Mouse (Mus musculus): ENCODE measurements around the gene Snx19.
A peak's percentile ranks its signal among the peaks of the same experiment; 100 is the strongest.

The Snx19 gene

GRCm38 (mm10) chr9:30426882-30427632 is at the start of gene Snx19:
TSS of gene Snx19 (plus strand) at chr9:30427108.
- DNase-seq (ENCODE audit: extremely low spot score, low read depth, low spot score) = peak; percentile 66

- DNase-seq (ENCODE audit: extremely low spot score, low read depth, low spot score) = no peak
Observed at GRCm38 (mm10) chr9:30400771-30401170, 26.1 kb upstream of the Snx19 start.

- no peak for DNase-seq (ENCODE audit: extremely low spot score, low read depth, low spot score)
Observed at GRCm38 (mm10) chr9:30422940-30423339, 4.0 kb upstream of the Snx19 start.

GRCm38 (mm10) chr9:30425178-30425577 is 1.7 kb upstream of the Snx19 start:
- DNase-seq (ENCODE audit: extremely low spot score, low read depth, low spot score) = no peak

- no peak for DNase-seq (ENCODE audit: extremely low spot score, low read depth, low spot score)
Observed at GRCm38 (mm10) chr9:30428231-30428630, 1.3 kb downstream of the Snx19 start.

DNA sequence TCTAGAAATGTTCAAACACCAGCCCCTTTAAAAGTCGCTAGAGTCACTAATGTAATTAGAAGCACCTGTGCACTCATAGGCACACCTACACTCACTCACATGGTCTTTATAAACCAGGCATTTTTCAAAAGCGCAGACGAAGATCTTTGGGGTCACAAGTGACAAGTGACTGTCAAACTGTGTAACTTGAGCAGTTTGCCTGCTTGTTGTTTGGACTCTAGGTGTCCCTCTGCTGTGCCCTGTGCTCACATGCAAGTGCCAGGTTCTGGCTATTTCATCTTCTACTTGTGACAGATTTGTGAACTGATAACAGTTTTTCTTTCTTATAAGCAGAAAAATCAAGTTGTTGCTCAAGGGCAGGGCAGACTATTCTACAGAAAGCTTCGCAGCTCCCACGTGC is 3.5 kb downstream of the Snx19 start:
- no peak for DNase-seq (ENCODE audit: extremely low spot score, low read depth, low spot score)

DNA sequence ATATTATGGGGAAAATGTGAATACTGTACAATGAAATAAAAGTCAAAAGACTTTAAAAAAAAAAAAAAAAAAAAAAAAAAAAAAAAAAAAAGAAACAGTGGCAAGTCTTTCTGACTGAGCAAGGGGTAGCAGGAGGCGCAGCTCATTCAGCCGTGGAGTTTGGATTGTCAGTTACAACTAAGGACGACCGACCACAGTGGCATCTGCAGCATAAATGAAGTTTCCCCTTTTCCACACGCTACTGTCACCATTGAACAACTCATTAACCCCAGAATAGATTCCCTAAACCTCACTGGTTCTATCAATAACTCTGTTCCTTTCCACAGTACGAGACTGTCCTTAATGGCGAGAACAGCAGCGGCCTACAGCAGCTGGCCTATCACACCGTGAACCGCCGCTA is 5.0 kb downstream of the Snx19 start:
- no peak for DNase-seq (ENCODE audit: extremely low spot score, low read depth, low spot score)

DNA sequence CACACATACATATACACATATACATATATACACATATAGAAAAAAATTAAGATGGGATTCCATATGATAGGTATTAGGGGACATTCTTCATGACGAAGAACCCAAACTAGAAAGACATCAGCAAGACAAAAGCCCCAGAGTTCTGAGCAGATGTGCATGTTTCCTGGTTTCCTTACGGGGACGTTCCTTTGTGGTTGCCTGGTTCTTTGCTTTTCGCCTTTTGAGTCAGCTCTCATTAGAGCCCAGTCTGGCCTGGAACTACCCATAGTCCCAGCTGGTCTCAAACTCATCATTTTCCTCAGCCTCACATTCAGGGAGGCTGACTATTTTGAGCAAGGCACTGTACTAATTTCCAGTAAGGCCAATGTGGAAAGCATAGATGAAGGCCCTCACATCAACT is 7.0 kb downstream of the Snx19 start:
- no peak for DNase-seq (ENCODE audit: extremely low spot score, low read depth, low spot score)

- no peak for DNase-seq (ENCODE audit: extremely low spot score, low read depth, low spot score)
Observed at GRCm38 (mm10) chr9:30435902-30436585, 9.1 kb downstream of the Snx19 start.

DNA sequence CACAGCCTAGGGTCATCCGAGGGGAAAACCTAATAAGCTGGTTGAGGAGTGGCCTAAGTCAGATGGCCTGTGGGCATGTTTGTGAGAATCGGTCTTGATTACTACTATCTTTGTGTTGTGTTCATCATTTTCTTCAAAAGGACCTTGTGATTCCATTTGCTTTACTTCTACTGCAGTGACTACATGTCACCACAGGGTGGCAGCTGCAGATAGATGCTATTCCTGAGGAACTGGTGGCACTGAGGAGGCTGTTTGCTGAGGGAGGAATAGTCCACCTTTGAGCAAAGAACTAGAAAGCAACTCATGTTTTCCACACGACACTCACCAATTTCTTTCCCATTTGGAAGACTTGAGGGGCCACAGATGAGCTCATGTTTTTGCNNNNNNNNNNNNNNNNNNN is 11.6 kb downstream of the Snx19 start:
- no peak for DNase-seq (ENCODE audit: extremely low spot score, low read depth, low spot score)

DNA sequence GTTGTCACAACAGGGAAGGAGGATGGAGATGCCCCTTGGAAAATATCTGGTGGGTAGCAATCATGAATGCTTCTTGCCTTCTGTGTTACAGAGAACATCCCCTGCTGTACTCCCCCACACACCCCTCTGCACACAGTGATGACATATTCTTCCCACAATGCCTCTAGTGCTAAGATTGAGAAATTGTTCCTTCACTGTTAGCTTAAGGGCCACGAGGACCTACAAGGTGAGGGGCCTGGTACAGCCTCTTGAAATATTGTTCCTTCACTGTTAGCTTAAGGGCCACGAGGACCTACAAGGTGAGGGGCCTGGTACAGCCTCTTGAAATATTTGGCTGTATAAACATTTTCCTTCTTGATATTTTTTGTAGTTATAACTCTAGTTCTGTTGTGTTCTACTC is 14.9 kb downstream of the Snx19 start:
- no peak for DNase-seq (ENCODE audit: extremely low spot score, low read depth, low spot score)

DNA sequence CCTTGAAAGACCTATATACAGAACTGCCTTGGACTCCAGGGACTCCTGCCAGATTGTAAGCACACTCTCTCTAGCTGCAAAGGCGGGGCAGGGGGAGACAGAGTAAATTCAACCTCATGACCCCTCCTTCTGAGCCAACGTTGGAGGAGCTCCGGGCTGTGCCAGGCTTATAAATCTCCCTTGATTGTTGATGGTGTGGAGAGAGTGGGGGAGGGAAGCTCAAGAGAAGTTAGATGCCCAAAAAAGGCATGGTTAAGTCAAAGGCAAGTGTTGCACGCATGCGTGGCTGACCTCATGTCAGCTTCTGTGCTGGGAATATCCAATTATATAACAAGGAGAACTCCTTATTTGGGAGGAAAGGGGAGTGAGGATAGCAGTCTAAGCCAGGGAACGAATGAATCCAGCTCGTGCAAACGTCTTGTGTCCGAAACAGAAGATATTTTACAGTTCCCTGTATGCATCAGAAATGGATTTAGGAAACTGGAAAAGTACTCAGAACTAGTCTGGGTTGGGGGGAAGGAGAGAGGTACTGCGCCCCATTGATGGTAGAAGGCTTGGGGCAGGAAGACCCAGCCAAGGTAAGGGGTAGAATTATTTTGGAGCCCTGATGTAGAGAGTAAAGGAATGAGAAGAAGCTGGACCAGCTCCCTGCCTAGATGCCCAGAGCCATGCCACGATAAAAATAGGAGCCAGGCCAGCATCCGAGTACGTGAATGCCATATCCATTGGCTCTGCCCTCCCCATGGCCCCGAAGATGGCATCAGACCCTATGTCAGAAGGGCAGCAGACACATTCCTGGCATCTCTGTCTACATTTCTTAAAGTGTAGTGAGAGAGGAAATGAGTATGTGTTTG is 18.6 kb downstream of the Snx19 start:
- DNase-seq (ENCODE audit: extremely low spot score, low read depth, low spot score) = no peak

- DNase-seq (ENCODE audit: extremely low spot score, low read depth, low spot score) = no peak
Observed at GRCm38 (mm10) chr9:30446126-30446525, 19.2 kb downstream of the Snx19 start.

DNA sequence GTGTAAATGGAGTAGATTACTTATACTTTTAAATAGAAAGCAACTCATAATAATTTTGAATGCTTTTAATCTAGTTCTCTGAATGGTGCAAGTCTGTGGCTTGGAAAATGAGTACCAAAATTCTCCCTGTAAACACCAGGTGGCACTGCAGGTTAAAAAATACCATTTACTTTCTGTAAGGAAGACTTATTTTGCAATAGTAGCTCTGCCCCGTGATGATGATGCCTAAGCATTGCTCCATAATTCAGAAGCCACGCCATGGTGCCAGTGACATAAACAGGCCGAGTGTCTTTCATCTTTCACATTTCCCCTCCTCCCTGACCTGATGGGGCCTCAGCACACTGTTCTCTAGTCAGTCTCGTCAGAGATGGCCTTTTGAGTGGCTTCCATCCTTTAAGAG is 21.6 kb downstream of the Snx19 start:
- DNase-seq (ENCODE audit: extremely low spot score, low read depth, low spot score) = no peak

DNA sequence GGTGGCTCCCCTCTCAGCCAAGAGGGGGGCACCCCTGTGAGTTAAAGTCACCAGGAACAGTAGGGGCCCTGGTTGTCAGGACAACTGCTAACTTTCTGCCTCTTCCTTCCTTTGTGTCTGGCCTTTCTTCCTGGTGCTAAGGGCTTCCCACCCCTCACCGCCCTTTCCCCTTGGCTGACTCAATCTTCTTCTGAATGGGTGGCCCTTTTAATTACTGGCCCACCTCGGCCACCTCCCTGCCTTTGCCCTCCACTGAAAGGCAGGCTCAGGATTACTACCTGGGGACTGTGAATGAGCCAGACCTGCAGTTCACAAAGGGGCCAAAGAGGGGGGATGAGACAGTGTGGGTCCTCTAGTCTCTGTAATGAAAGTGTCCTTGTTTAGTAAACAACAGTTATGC is 23.0 kb downstream of the Snx19 start:
- no peak for DNase-seq (ENCODE audit: extremely low spot score, low read depth, low spot score)

DNA sequence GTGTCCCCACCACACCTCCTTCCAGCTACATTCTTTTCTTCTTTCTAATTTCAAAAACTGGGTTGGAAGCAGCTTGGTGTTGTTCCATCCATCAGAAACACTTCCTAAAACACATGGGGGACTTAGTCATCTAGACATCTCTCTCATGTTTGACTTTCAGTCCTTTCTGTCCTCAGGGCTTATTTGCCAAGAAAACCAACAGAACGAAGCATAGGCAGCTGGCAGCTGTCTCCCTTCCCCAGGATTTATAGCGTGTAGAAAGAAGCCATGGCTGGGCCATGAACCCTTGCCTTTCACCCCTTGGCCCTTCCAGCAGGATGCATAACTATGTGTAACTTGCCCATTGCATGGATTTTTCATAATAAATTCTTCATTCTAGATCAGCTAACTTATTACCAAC is 23.9 kb downstream of the Snx19 start:
- DNase-seq (ENCODE audit: extremely low spot score, low read depth, low spot score) = no peak

DNA sequence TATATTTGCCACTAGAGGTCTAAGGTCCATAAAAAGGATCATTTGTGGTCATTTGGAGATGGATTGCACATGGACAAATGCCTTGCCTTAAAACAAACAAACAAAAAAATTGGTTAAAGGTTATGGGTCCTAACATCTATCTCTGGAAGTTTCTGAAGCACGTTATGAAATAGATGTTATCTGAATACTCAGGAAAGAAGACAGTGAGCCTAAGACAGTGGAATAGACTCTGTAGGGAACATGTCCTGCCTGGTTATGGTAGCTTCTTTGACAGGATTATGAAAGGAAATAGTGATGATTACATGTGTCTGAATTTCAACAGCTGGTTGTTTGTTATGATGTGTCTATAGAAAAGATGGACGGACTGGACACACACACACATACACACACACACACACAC is 27.6 kb downstream of the Snx19 start:
- DNase-seq (ENCODE audit: extremely low spot score, low read depth, low spot score) = no peak

GRCm38 (mm10) chr9:30456250-30456649 is 29.3 kb downstream of the Snx19 start:
- DNase-seq (ENCODE audit: extremely low spot score, low read depth, low spot score) = no peak

DNA sequence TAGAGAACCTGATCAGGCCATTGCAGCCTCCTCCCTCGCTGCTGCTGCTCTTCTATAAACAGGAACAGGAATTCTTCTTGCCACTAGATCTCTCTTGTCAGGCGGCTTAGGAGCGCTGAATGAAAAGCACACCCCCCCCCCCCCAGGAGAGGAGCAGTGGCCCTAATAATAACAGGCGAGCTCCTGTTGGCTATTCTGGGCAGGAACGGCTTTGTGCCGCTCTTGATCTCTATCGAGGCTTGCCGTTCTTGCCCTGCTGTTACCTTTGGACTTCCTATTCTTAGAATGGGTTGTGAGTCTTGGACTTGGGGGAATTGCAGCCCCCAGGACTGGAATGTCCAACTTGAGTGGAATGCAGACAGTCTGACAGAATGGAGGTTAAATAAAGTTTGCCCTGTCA is 33.6 kb downstream of the Snx19 start:
- DNase-seq (ENCODE audit: extremely low spot score, low read depth, low spot score) = no peak

GRCm38 (mm10) chr9:30464661-30465060 is 37.8 kb downstream of the Snx19 start:
- no peak for DNase-seq (ENCODE audit: extremely low spot score, low read depth, low spot score)

GRCm38 (mm10) chr9:30480043-30480442 is 53.1 kb downstream of the Snx19 start:
- no peak for DNase-seq (ENCODE audit: extremely low spot score, low read depth, low spot score)

DNA sequence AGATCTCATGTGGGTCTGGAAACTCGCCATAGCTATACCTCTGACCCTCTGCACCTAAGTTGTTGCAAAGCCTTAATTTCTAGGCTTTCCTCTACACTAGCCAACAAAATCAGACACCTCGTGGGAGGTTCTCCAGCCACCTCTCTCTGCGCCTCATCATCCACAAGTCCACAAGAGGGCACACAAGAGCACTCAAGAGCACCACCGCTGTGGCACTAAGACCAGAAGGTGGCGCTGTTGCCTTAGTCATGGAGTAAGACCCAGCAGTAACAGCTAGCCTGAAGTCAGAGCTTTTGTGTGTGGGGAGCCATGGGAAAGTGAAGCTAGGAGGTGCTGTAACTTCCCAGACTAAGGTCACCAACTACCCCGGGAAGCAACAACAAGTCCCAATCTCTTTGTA is 53.6 kb downstream of the Snx19 start:
- DNase-seq (ENCODE audit: extremely low spot score, low read depth, low spot score) = peak; percentile 99

All from hindlimb bud, embryonic 11.5 days (tissue).